Mouse (Mus musculus) embryonic fibroblast, embryonic 13.5 days (primary cell): ENCODE measurements around the gene Btbd7. TPM values are rescaled to one million over a fixed set of nuclear protein-coding genes. Genes with fewer than 3 reads are reported as not detected.

Experiments
- H3K27ac ChIP-seq: 2 replicates; pipeline ENCODE4 v1.5.1; 2012; ENCODE audit warnings: low read length, control low read depth, inconsistent platforms; ENCODE audit not compliant: insufficient read depth
- H3K4me1 ChIP-seq: 2 replicates; pipeline ENCODE4 v1.6.1; 2011; ENCODE audit warnings: low read length; ENCODE audit not compliant: control insufficient read depth, insufficient read depth
- H3K4me3 ChIP-seq: 2 replicates; pipeline ENCODE4 v1.5.1; 2011; ENCODE audit warnings: mild to moderate bottlenecking, control low read depth, low read length; ENCODE audit not compliant: insufficient read depth
- CTCF ChIP-seq: IDR thresholded peaks from 2 replicates; pipeline ENCODE4 v1.5.1; 2011; ENCODE audit warnings: mild to moderate bottlenecking, control low read depth, low read length, moderate library complexity, borderline replicate concordance; ENCODE audit not compliant: insufficient read depth
- POLR2A ChIP-seq: IDR thresholded peaks from 2 replicates; pipeline ENCODE4 v1.6.1; 2011; ENCODE audit warnings: low read depth, mild to moderate bottlenecking, control low read depth, low read length, moderate library complexity
- polyA plus RNA-seq: library from polyadenylated mRNA; stranded (reverse); fragments of >200 nt; gene quantifications from 2 replicates; pipeline ENCODE4 v1.2.4, GENCODE M21; 2011; ENCODE audit warnings: low read depth; ENCODE audit not compliant: missing spikeins, insufficient read length

Btbd7 gene
- 53.2 and 55.2 TPM in 2 replicates for polyA plus RNA-seq

DNA sequence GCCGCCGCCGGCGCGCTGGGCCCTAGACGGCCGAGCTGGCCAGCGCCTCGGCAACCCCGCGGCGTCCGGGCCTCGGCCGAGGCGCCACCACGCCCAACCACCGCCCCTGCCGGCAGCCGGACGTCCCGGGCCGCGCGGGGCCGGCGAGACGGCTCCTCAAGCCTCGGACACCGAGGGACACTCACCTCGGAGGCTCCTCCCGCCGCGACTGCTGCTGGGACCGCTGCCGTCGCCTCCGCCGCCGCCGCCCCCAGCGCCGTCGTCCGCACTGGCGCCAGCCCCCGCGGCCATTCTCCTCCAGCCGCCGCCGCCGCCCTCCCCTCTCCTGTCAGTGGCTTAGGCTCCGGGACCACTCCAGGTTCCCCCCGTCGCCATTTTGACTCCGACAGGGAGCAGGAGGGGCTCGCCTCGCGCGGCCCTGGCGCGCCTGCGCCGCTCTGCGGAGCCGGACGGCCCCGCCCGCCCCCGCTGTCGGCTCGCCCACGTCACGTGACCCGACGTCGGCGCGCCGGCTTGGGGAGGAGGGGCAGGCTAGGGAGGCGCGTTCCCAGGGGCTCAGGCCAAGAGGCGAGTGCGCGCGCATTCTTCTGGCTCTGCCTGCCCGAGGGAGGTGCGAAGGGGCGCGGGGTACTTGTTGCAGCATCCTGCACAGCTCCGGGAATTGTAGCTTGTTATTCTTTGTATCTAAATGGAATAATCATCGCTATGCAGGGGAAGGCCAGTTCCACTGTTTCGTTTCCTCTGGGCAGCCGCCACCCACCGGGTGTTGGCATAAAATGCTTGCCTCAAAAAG lies at the start of gene Btbd7:
Gene Btbd7, minus strand, starts transcription at position 441 of the 793 bp plus-strand sequence.
- TF ChIP-seq POLR2A (peak; percentile 96), CTCF (no peak)
- Histone ChIP-seq H3K27ac (peak within 1 kb of the TSS; percentile 79), H3K4me1 (no peaks in the 10 kb centered on the region; the same call in 1 of the 2 replicates), H3K4me3 (peak within 1 kb of the TSS; percentile 75)

DNA sequence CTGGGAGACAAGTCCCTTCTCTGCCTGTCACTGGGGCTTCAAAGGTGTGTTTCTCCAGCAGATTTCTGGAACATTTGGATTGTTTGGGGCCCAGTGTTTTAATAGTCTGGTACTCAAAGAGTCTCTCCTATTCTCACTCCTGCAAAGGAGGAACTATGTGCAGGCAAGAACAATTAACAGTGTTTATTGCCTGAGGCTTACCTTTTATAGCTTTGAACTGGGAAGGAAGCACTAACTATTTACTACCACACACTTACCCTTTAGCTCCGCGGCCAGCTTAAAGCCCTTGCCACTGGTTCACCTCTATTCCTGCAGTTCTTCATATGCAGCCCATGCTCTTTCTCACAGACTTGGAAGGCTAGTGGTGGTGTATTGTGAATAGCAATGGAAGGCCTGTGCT lies 37.8 kb upstream of the Btbd7 start:
- TF ChIP-seq POLR2A (no peak), CTCF (no peak)
- H3K4me3 ChIP-seq = no peak overlapping the region
- no peaks in the 10 kb centered on the region for H3K4me1 ChIP-seq
- no peak overlapping the region for H3K27ac ChIP-seq

DNA sequence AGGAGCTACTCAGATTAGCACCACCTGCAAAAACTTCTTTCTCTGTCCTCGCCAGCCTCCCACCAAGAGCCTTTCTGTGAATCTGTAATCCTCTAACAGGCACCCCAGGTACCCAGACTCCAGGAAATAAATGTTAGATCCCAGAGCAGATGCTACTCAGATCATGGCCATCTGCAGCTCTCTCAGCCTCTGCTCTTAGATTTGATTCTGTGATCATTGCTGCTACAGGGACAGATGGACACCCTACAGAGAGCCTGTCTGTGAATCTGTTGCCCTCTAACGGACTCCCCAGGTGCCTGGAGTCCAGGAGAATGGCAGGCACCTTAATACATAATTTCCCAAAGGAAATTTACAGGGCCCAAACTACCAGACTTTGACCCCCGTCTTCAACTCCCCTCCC lies 29.9 kb upstream of the Btbd7 start:
- TF ChIP-seq CTCF (no peak), POLR2A (no peak)
- Histone ChIP-seq H3K27ac (no peak overlapping the region), H3K4me1 (no peaks in the 10 kb centered on the region), H3K4me3 (no peak overlapping the region)

DNA sequence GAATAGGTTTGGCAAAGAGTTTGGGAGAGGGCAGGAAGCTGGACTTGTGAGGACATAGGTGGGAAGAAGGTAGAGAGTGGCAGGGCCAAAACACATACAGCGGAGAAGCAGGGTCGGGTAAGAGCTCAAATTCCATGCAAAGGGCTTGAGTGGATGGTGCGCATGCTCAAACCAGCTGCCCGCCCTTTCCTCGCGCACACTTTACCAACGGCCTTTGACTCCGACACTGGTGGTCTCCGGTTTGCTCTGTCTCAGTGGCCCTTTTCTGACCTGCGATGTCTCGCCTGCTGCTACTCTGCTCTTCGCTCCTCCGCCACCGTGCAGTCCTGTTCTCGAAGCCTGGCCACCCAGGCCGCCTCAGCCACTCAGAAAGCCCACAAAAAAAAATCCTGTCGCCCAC lies 20.8 kb upstream of the Btbd7 start, which contains the start of gene Cox8c:
Gene Cox8c, plus strand, starts transcription at position 226 of the 400 bp plus-strand sequence.
- no peaks in the 10 kb centered on the region for H3K4me1 ChIP-seq
- TF ChIP-seq CTCF = no peak
- no peak for TF ChIP-seq POLR2A
- no peak within 1 kb of the TSS for H3K4me3 ChIP-seq
- no peak within 1 kb of the TSS for H3K27ac ChIP-seq

DNA sequence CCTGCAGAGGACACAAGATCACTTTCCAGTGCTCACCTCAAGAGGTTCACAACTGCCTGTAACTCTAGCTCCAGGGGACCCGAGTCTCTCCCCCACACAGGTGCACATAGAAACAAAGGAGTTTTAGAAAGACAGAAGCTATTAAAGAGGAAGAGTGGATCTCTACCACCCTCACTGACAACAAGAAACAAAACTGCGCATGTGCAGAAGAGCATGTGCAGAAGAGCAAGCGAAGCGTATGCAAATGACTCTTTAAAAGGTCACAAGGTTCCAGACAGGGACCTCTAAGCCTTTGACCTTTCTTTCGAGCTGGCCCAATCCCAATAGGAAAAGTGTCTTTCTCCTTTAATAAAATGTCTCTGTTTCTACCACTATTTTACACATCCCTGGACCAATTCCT lies 10.3 kb upstream of the Btbd7 start:
- Histone ChIP-seq H3K4me1 (no peaks in the 10 kb centered on the region), H3K27ac (no peak overlapping the region), H3K4me3 (no peak overlapping the region)
- TF ChIP-seq CTCF = no peak
- no peak for TF ChIP-seq POLR2A

DNA sequence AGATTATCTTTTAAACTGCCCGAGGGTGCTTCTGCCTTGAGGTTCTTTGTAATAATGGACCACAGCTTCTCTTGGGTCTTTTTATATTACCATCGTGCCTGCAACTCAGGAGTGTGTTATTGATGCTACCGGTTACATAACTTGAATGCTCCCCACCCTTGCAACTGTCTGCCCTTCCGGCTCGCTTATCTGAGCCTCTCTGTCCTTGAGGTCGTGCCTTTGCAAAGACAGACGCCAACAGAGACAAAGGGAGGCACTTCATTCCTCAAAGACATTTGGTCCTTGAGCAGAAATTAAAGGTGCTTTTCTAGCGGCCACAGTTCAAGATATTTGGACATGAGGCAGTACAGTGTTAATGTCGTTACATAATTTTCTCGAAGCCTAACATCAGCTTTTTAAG lies 9.1 kb upstream of the Btbd7 start:
- Histone ChIP-seq H3K4me3 (no peak overlapping the region), H3K27ac (no peak overlapping the region), H3K4me1 (no peaks in the 10 kb centered on the region)
- TF ChIP-seq CTCF (no peak), POLR2A (no peak)

DNA sequence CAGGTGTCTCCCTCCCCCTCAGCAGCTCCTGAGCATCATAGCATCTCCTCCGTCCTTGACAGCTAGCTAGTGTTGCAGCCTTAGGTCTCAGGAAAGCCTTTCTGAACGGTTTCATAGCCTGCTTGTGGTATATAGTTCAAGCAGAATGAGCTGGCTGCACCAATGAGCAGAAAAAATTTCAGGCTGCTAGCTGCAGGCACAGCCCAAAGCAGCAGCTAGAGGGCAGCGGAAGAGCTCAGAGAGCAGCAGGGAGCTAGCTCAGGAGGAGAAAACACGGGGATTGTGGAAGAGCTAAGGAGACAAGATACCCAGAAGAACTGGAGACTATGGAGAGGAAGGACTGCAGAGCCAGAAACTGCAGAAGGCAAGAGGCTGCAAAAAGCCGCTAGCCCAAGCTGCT lies 7.5 kb upstream of the Btbd7 start:
- Histone ChIP-seq H3K4me3 (no peak overlapping the region), H3K4me1 (no peaks in the 10 kb centered on the region), H3K27ac (no peak overlapping the region)
- TF ChIP-seq POLR2A (no peak), CTCF (peak; percentile 69; the same call in 1 of the 2 replicates)

DNA sequence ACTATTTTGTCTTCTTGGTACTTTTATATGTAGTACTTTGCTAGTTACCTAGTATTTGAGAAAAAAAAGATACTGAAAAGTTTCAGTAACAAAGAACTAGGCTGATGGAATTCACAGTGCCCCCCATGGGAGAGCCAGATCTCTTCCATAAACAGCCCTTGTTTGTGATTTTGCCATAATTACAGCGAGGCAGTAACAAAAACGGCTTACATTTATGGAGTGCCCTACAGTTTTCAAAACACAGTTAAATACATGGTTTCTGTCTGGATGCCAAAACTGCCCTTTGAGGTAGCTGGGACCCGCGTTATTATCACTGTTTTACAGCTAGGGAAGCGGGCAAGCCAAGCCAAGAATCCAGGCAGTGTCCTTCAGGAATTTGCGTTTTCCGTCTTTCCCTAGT lies 630 bp upstream of the Btbd7 start:
- H3K4me3 ChIP-seq = peak overlapping the region; percentile 58
- TF ChIP-seq CTCF = no peak
- no peak for TF ChIP-seq POLR2A
- H3K27ac ChIP-seq = peak overlapping the region; percentile 79
- H3K4me1 ChIP-seq = no peaks in the 10 kb centered on the region; the same call in 1 of the 2 replicates

DNA sequence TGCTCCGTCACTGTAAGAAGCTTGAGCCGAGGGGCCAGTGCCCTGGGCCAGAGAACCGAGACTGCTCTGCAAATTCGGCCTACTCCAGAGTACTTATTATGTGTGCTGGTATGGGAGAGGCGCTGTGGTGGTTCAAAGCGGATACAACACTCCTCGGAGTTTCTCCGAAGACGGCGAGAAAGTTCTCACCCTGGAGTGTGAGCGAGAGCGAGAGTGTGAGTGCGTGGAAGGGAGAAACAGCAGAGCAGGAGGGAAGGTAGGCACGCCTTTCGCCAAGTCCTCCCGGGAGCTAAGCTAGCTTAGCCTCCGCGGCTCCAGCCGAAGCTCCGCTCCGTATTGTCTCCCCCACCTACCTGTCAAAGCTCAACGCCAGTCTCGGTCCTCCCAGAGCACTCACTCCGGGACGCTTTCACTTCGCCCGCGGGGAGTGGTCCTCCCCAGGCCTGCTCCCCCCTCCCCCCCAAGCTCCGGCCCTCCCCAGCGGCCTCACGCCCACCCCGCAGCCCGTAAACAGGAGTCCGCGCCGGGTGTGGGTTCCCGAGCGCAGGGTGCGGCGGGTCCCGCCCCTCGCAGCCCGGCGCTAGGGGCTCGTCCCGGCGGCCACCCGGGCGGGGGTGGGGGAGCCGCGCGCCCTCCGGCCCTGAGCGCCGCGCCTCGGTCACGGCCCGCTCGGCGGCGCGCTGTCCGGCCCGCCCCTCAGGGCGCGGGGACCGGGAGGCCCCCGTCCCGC lies 805 bp downstream of the Btbd7 start:
- TF ChIP-seq POLR2A (no peak), CTCF (no peak)

DNA sequence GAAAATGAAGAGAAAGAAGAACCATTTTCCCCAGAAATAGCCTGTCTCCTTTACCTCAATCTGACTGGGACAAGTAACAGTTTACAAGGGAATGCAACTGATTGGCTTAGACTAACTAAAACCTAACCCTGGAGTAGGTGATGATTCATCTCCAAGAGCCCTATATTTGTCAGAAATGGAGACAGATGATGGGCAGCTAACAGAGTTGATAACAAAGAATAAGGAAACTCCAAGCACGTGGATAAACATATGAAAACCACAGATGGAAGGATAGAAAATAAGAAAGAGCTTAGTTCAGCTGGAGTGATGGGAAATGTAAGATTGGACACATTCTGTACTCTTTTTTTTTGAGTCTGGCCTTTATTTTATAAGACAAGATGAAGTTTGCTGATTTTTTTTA lies 7.7 kb downstream of the Btbd7 start:
- Histone ChIP-seq H3K4me1 (no peaks in the 10 kb centered on the region; the same call in 1 of the 2 replicates), H3K4me3 (no peak overlapping the region), H3K27ac (no peak overlapping the region)
- TF ChIP-seq CTCF (no peak), POLR2A (no peak)

More for the DNA sequence above, 805 bp downstream of the Btbd7 start:
- Histone ChIP-seq H3K4me3 (peak overlapping the region; percentile 75), H3K4me1 (no peaks in the 10 kb centered on the region; the same call in 1 of the 2 replicates), H3K27ac (peak overlapping the region; percentile 8; the same call in 1 of the 2 replicates)
